Mouse (Mus musculus) cerebellum, adult 8-10 months (tissue): ENCODE results near the gene Plb1.
A peak's percentile ranks its signal among the peaks of the same experiment; 100 is the strongest.

Experiments used
- DNase-seq: peaks from one replicate; pipeline ENCODE4 v3.0.0; 2022

The Plb1 gene

GRCm38 (mm10) chr5:32232474-32232873 lies at the start of gene Plb1:
Gene Plb1, plus strand, starts transcription at chr5:32232708.
- no peak for DNase-seq

GRCm38 (mm10) chr5:32182885-32183629 lies 49.5 kb upstream of the Plb1 start:
- no peak for DNase-seq

GRCm38 (mm10) chr5:32187717-32188116 lies 44.8 kb upstream of the Plb1 start:
- DNase-seq, result no peak

- DNase-seq, result no peak
Measured at GRCm38 (mm10) chr5:32191259-32191658, 41.2 kb upstream of the Plb1 start.

- no peak for DNase-seq
Measured at GRCm38 (mm10) chr5:32192016-32192845, 40.3 kb upstream of the Plb1 start.

DNA sequence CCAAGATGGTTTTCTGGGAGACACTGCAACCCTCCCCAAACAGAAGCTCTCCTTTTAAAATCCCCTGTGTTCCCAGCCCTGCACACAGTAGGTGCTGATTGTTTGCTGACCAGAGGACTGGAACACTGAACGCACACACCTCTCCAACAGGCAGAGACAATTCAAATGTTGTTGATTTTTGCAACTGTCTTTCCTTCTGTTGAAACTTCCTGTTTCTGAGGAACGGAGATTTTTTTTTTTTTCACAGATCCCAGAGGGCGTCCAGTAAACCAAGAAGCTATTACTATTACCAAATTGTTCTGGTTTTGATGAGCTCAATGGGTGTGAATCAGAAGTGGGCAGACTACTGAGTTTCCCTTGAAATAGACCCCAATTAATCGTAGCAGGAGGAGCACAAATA lies 38.3 kb upstream of the Plb1 start:
- DNase-seq, result no peak

DNA sequence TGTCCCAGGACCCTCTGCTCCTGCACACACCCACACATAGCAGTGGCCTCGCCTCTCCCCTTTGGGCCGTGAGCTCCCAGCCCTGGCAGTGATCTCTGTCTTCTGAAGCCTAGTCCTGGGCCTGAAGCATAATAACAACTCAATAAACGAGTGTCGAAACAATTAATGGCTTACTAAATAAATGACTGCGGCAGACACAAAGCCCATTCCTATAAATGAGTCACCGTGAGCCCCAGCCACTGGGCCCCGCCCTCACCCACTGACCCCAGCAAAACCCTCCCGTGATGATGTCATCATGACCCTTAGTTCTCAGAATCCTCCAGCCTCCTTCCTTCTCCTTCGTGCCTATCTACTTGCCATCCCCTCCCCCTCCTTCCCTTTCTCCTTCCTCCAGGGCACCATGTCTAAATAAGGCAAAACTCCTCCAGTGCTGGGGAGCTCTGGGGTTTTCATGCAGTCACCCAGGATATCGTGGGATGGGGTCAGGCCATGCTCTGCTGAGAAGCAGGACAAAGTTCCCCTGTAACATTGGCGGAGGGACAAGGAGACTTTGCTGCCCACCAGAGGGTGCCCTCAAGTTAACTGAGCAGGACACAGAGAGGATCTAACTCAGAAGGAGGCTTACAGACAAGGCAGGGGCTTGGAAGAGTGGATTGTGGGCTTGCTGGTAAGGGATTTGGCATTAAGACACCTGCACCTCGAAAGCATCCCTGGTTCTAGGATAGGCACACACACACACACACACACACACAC lies 36.5 kb upstream of the Plb1 start:
- DNase-seq, result no peak

DNA sequence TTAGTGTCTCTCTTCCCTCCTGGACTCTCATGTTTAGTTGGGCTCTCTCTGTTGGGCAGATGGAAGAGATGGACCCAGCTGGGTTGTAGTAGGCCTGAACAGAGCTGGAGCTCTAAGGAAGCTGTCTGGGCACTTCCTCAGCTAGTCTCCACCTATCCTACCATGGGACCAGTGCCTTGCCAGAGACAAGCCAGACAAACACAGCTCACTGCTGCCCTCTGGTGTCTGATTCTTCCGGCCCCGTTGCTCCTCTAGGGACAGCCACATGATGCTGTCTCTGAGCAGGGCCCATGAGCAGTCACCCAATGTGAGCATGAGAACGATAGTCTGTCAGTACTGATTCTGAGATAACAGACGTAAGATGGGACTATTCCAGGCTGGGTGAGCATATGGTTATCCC lies 34.8 kb upstream of the Plb1 start:
- peak; percentile 75 for DNase-seq

DNA sequence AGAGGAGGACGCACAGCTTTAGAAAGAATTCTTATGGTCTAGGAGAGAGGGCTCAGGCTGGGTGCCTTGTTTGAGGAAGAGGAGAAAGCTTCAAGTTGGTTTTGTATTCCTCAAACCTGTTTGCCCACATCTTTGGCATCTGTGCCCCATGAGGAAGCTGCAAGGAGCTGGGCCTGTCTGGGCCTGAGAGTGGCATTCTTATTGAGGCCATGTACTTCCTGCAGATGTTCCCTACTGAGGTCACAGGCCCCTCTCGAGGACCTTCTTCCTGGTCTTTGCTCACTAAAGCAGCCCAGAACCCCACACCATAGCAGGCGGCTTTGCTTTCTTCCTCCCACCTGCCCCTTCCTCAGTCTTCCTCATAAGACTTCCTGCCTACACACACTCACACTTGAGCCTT lies 33.4 kb upstream of the Plb1 start:
- no peak for DNase-seq

- no peak for DNase-seq
Measured at GRCm38 (mm10) chr5:32199594-32199993, 32.9 kb upstream of the Plb1 start.

DNA sequence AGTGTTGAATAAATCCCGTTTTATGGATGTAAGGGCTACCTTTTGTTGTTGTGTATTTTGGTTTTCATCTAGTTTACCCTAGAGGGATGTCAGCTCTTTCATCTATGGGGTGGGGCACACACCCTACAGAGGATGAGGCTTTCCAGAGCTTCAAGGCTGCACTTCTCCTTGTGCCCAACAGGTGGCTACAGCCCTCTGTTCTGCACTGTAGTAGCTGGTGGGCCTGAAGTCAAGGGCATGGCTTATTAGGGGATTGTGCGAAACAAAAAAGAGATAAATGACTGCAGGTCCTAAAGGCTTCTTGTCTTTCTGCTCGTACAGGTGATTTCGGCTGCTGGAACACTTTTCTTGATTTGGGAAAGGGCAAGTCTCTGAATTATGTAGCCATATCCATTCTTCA lies 27.9 kb upstream of the Plb1 start:
- no peak for DNase-seq

DNA sequence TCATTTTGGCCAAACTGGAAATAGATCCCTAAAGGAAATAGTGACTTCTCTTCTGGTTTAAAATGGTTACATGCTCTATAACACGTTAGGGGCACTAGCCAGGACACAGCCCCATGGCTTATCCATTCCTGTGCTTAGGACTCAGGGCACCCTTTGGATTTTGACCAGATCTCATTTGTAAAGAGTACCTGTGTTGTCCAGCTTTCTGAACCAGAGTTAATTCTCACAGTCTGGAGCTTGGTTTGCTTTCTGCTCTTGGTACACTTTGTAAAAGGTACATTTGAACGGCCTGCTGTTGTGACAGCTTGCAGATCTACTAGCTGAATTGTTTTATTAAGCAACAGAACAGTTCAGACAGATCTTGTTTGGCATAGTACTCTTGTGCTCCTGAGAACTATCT lies 25.8 kb upstream of the Plb1 start:
- no peak for DNase-seq

DNA sequence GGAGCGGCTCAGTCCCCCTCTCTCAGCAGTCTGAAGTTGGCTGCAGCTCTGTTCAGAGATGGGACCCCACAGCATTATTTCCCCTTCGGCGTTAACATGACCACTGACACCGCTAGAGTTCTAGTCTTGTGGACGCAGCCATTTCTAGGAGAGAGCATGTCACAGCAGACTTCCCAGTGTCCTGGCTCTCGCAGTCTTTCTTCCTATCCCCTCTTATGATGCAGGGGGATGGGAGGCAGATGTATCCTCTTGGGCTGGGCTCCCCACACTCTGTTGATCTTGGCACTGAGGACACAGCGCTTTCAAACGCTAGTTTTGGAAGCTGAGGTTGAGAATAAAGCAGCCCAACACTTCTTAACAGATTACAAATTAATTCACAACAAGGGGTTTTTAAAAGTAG lies 24.0 kb upstream of the Plb1 start:
- DNase-seq, result no peak

DNA sequence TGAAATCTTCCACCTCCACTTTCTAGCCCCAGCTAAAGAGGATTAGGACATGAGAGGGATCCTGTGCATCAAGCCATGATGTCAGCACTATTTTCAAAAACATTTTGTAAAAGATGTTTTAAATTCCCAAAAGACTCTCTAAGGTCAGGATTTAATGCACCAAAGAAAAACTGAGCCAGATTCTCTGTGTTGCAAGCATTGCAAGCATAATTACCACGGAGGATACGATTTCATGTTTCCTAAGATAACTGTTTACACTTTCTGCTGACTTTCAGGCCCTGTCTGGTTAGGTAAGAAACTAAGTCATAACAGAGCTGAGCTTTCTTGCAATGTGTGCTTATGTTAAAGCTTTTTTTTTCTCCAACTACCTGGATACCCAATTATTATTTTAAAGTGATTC lies 21.5 kb upstream of the Plb1 start:
- DNase-seq, result no peak

DNA sequence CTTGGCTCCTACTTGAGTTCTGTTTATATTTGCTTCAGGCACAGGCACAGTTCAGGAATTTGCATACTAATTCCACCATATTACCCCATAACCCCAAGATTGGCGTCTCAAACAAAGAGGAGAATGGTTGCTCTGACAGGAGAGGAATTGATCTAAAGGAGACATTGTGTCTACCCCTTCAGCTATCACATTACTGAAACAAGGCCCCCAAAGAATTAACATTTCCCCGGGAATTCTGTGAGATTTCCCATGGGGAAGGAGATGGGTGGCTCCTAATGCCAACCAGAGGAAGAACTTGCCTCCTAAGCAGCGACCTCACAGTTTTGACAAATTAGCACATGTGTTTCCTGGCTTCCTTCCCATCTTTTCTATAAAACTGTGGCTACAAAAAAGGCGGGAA lies 18.8 kb upstream of the Plb1 start:
- DNase-seq, result no peak

GRCm38 (mm10) chr5:32215510-32215909 lies 17.0 kb upstream of the Plb1 start:
- peak; percentile 12 for DNase-seq

DNA sequence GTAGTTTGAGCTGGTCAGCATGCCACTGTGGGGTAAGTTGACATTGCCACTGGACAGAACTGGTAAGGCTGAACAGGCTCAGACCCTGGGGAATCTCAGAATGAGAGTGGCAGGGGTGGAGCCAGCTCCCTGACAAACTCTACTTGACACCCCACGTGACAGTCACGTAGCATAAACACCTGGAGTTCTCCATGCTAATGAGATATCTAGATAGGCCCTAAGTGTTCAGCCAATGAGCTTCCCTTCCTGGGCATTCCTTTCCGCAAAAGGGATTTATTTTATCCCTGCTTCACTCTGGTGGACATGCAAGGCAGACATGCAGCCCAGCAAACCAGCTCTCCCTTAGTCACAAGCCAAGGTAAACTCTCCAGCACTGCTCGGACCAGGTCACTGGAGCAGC lies 16.0 kb upstream of the Plb1 start:
- no peak for DNase-seq

- DNase-seq, result no peak
Measured at GRCm38 (mm10) chr5:32217477-32217876, 15.0 kb upstream of the Plb1 start.

DNA sequence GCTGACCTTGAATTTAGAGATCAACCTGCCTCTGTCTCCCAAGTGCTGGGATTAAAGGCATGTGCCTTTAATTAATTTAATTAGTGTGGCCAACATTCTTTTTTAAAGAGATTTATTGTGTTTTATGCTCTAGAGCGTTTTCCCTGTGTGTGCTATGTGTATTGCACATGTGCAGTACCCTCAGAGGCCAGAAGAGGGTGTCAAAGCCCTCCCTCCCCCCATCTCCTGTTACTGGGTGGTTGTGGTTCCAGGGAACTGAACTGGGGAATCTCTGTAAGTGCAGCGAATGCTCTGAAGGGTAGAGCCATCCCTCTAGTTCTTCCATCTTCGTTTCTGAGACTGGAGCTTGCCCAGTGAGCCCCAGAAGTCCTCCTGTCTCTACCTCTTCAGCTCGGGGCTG lies 2.1 kb upstream of the Plb1 start:
- DNase-seq, result no peak

DNA sequence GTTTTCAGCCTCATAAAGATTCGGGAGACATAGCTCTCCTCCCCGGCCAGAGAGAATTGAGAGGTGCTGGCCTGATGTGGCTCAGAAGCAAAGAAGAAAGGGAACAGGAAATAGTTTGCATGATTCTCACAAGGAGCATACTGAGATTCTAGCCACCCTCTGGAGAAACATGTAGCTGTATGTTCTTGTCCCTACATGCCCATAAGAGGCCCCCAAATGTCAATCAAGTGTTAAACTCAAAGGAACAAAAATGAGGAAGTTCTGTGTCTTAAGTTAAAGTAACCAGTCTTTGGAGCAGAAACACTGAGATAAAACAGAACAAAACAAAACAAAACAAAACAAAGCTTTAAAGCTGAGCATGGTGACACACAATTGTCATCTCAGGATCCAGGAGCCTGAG lies 6.8 kb downstream of the Plb1 start:
- no peak for DNase-seq

DNA sequence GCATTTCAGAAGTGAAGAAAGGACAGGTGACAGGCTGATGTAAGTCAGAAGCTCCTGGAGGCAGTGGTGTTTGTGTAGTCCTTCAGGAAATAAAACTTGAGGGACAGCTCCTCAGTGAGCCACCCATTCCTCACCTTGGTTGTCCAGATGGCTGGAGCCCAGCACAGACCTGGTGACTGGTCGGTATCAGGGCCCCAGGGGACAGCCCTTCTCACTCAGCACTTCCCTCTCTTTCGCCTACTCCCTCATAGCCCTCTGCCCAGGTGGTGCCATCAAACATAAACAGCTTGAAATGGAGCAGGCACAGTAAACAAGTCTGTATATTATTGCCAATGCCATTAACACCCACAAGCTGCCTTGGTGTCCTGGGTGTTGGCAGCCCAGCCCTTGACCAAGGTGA lies 8.2 kb downstream of the Plb1 start:
- DNase-seq, result no peak

- DNase-seq, result no peak
Measured at GRCm38 (mm10) chr5:32243286-32243885, 10.9 kb downstream of the Plb1 start.

DNA sequence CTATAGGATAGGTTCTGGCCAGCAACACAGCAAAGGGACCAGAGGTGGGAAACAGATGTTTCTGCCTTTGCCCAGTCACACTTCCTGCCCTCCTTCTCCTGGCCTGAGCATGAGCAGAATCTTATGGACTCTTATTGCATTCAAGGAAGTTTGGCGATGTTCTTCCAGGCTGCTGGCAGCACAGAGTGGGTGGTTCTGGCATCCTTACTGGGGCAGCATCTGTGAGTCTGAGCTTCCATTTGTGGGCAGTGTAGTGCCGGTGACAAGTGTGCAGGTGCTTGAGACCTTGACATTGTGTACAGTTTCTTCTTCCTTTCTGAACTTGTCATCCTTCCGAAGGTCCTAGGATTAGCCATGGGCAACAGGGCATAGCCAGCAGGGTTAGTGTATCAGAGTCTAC lies 12.9 kb downstream of the Plb1 start:
- DNase-seq, result no peak
